Mouse (Mus musculus): ENCODE results near the gene Dbndd1. TPM values are rescaled to one million over a fixed set of nuclear protein-coding genes. Genes with fewer than 3 reads are reported as not detected.
A peak's percentile ranks its signal among the peaks of the same experiment; 100 is the strongest.
"Not testable (repeated sequence)": the region's sequence is repeated elsewhere in the genome, so short reads cannot be mapped to it uniquely, and the experiment has no call there.

The Dbndd1 gene
- total RNA-seq, 4 experiments from 2014 or later, result 16.0 to 20.3 (median 17.6) TPM

DNA sequence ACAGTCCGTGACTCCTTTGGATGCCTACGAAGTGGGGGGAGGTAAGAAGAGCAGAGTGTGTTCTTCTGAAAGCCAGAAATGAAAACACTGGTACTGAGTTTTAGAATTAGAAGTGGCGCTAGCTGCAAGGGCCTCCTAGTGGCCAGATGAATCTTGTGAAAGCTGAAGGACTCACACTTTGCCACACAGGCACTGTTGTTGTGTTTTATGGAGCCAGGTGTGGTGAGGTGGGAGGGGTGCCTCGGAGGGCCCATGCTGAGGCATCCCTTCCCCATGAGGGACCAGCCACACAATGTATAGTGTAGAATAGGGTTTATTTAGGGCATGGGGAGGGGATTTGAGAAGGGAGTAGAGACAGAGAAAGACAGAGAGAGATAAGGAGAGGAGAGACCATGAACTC lies 17.6 kb downstream of the Dbndd1 start:
- DNase-seq (ENCODE audit: low spot score in 2 of 2), result no peak

DNA sequence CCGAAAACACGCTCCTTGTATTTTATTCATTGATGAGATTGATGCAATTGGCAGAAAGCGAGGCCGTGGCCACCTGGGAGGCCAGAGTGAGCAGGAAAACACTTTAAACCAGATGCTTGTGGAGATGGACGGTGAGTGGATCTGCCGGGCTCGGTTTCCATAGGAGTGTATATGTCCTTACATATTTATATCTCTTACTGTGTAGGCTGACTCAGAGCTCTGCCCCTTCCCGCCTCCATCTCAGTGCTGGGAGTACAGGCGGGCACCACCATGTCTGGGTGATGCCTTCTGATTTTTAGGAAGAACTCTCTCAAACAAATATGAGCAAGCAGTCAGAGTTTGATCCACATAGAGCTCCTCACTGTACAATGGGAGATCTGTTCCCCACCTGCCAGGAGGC lies 22.4 kb downstream of the Dbndd1 start:
- no peak for DNase-seq (ENCODE audit: low spot score in 2 of 2)

DNA sequence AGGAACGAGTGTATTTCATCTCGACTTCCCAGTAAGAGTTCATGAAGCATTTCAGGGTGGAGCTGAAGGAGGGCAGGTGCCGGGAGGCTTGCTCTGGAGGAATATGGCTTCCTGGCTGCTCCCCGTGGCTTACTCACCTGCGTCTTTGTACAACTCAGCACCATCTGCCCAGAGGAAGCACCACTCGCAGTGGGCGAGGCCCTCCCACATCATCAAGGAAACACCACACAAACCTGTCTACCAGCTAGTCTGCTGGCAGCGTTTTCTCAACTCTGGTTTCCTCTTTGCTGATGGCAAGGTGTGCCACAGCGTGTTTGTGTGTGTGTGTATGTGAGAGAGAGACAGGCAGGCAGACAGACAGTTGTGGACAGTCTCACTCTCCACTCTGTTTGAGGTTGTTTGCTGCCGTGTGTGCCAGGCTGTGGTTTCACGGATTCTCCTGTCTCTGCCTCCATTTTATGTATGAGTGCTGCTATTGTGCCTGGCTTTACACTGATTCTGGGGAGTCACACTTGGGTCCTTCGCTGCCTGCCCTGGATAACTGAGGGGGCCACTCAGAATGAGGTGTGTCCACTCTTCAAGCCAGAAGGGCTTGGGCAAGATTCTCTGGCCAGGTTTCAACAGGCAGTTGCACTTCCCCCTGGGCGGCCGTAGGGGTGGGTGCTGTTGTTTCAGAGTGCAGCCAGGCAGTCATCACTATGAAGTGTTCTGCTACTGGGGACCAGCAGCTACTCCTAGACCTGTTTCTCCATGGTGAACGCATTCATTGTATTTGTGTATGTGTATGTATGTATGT lies 23.8 kb downstream of the Dbndd1 start:
- no peak for DNase-seq (ENCODE audit: low spot score in 2 of 2)

DNA sequence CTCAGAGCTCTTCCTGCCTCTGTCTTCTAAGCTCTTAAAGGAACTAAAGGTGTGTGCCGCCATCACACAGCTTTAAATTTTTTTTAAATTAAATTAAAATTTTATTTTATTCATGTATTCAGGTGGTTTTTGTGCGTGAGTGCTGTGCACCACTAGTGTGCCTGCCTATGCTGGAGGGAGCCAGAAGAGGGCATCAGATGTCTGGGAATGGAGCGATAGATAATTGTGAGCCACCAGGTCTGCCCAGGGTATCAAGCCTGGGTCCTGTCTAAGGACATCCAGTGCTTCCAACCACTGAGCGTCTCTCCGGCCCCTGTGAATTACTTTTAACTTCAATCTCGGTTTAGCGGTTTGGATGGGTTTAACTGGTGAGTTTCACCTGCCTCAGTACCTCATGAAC lies 32.6 kb downstream of the Dbndd1 start:
- no peak for DNase-seq (ENCODE audit: low spot score in 2 of 2)

DNA sequence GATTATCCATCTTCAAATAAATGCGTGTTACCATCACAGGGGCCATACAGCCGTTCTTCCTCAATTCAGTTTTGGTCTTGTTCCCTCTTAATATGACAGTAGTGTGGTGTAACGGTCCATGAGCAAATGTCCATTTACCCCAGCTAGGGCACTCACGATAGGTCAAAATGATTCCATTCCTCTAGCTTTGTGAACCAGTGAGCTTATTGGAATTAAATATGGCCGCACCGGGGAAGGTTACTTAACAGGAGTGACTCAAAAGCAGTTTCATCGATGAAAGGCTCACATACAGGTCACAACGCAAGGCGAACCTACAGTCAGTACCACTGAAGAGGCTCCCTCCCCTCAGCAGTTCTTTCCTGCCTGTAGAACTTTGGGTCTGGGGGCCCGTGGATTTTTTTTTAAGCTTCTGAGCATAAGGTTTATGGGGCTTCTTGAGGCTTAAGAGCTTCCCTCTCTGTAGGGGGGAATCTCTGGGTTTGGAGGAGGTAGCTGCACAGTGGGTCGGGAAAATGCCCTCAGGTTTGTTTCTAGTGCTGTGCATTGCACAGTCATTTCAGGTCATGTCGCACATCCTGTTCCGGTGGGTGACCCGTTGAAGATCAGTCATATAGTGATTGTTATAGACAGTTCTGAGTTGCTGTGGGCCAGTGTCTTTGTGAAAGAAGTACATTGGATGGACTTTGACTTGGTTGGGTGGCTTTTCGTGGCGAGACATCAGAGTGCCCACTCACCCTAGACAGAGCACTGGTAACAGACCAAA lies 36.6 kb downstream of the Dbndd1 start:
- peak in 1 of 2 experiments; percentile 14 for DNase-seq (ENCODE audit: low spot score in 2 of 2)

DNA sequence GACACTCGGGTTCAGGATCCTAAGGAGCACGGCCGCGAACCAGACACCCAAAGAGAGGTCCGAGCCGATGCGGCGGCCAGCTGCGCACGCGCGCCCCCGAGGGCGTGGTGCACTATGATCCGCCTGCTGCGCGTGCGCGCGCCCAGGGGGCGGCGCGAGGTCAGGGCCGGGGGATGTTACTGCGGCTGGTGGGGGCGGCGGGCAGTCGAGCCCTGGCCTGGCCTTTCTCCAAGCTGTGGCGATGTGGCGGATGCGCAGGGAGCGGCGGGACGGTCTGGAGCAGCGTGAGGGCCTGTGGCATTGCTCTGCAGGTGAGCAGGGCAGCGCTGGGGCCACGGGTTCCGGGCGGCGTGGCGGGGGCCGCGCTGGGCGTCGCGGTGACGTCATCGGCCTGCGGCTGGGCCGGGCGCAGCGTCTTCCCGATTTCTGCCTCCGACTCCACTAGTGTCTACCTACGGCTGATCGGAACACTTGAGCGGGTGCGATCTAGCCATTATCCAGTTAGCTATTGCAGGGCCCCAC lies 37.5 kb downstream of the Dbndd1 start, which contains the start of gene Afg3l1:
TSS of gene Afg3l1 (plus strand) at position 167 of the 522 bp plus-strand sequence.
- peak; percentile 91 to 95 for DNase-seq (ENCODE audit: low spot score in 2 of 2)

DNA sequence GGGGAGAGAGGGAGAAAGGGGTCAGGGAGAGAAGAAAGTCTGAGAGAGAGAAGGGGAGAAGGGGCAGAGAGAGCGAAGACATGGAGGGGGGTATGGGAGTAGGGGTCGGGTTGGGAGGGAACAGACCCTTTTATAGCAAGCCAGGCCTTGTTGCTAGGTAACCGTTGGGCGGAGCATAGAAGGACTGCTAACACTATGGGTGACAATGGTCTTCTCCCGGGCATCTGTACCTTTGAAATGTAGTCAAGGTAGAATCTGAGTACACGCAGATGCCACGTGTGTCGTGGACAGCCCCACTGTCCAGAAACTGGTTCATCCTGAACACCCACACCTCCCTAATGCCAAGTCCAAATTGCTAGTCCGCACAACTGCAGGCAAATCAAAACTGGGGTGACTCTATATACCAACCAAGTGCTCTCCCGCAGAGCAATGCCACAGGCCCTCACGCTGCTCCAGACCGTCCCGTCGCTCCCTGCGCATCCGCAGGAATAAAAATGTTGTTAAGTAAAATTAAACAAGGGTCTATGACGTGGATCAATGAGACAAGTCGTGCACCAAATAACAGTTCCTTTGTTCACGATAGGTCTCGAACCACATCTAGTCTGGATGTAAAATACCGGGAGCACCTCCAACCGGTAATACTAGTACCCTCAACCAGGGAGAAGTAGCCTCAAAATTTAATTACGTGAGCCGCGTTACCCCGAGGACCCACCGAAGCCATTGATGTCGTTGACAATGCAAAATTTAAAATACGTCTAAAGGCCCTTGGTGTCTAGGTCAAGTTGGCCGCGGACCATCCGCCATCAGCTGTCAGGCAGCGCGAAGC lies 38.1 kb downstream of the Dbndd1 start:
- DNase-seq (ENCODE audit: low spot score in 2 of 2), result no peak

DNA sequence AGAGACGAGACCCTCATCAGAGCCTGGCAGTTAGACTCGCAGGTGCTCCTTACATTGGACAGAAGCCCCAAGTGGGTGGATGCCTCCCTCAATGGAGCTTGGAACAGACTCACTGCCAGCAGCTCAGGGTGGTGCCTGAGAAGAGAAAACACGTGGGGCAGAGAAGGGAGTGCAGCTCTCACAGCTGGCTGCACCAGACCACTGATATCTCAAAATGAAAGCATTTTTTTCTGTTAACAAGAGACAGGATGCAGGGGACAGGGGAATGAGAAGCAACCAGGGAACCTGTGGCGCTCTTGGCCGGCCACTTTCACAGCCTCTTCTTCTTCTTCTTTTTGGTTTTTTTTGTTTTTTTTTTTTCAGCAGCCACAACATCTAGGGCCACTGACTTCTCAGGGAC lies 40.7 kb downstream of the Dbndd1 start:
- not testable (repeated sequence) for DNase-seq (ENCODE audit: low spot score in 2 of 2)

DNA sequence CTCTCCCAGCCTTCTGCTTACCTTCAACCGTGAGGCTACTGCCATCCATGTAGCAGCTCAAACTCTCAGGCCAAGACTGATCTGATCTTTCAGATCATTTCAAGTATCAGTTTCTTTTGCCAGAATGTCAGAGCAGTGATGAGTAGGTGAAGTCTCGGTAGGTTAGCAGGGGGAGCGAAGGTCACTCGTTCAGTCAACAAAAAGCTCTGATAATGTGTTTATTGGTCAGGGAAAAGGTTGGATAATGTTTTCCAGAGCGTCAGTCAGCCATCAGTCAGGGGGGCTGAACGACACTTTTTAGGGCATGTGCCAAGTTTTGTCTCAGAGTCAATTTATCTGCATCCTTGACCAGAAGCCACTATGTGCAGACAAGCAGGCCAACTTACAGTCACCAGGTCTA lies 42.3 kb downstream of the Dbndd1 start:
- DNase-seq (ENCODE audit: low spot score in 2 of 2), result not testable (repeated sequence)

DNA sequence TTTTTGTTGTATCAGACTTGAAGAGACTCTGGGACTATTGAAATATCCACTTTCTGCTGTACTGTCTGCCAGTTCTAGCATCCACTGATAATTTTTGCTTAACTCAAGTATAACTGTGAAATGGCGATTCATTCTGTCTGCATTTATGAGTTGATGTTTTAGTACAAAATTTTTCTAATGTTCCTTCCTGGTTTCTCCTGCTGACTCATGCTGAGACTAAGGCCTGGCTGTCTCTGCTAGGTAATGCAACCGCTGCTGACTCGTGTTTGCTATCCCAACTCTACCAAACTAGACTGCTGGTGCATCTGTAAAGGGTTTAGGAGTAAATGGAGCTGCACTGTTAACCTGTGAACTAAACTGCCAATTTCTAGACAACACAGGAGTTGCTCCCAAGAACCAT lies 47.8 kb downstream of the Dbndd1 start:
- no peak for DNase-seq (ENCODE audit: low spot score in 2 of 2)

DNA sequence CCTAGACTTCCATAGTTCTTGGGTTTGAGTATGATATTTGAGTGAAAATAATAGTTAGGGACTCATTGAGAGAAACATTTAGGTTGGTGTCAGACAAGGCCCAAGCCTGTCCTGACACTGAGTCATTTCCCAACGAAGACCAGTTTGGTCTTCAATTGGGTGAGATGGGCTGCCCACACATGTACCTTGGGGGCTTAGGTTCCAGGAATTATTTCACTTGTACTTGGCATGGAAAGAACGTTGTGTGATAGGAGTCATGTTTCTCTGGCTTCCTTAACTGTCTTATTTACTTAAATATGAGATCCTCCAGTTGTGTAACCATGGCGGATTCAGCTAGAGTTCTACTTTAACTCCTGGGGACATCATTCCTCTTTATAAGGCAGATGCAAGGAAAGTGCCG lies 51.6 kb downstream of the Dbndd1 start:
- no peak for DNase-seq (ENCODE audit: low spot score in 2 of 2)

Other genes with a start within 250 kb of the Dbndd1 start
- gene Fanca, start 196.9 kb downstream of the Dbndd1 start, total RNA-seq (2022), result 1 to 10 TPM; 1.3 to 2.8 (median 2.2) TPM
- gene Spire2, start 182.8 kb downstream of the Dbndd1 start, total RNA-seq (2022), result 10 to 100 TPM; 17.3 to 19.0 (median 18.1) TPM
- gene Tcf25, start 141.7 kb downstream of the Dbndd1 start, total RNA-seq (2022), result 100 to 1,000 TPM; 555 to 559 (median 558) TPM
- not detected for gene Mc1r, start 108.4 kb downstream of the Dbndd1 start, total RNA-seq (2022)
- 100 to 1,000 TPM; 381 to 406 (median 387) TPM for gene Tubb3, start 104.0 kb downstream of the Dbndd1 start, total RNA-seq (2022)
- 10 to 100 TPM; 54.1 to 61.0 (median 57.0) TPM for gene Def8, start 91.9 kb downstream of the Dbndd1 start, total RNA-seq (2022)
- gene Afg3l1, start 37.6 kb downstream of the Dbndd1 start, total RNA-seq (2022), result 10 to 100 TPM; 25.2 to 33.7 (median 32.5) TPM
- gene Gas8, start 3.4 kb upstream of the Dbndd1 start, total RNA-seq (2022), result 10 to 100 TPM; 20.3 to 31.0 (median 26.1) TPM
- 10 to 100 TPM; 46.1 to 56.0 (median 49.3) TPM for gene Rhou, start 138.5 kb upstream of the Dbndd1 start, total RNA-seq (2022)